Mouse (Mus musculus) thymus, postnatal 4 days (tissue): Measurements from ENCODE around the gene Cd200r1.

Experiments used
- DNase-seq: peaks from one replicate; pipeline ENCODE4 v3.0.0; 2021

Gene Cd200r1

DNA sequence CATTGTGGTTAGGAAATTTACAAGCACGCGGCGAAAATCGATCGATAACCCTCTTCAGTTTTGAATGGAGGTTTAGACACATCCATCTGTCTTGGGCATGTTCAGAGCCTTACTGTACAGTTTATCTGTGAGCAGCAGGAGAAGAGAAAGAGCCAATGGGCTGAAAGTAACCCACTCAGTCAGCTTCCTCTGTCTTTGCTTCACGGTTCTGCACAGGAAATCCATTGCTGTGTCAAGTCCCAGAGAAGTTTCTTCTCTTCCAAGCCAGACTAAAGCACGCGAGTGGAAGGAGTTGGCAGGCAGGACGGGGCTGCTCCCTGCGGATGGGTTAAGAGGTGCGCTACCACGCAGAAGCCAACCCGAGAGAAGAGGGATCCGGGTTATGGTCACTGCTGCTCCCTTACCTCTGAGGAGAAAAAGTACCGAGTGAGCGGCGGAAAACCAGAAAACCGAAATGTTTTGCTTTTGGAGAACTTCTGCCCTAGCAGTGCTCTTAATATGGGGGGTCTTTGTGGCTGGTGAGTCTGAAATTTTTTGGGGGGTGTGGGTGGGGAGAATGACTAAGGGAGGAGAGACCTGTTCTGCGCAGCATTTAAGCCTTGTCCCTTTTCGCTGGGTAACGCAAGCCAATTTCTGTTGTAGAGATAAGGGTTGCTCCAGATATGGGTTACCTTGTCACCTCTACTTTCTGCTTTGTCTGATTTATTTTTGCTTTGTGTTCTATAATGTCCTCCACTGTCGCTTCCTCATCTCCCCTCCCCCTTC lies at the start of gene Cd200r1:
Gene Cd200r1, plus strand, starts transcription at position 182 of the 765 bp plus-strand sequence.
- DNase-seq: peak; percentile 44

DNA sequence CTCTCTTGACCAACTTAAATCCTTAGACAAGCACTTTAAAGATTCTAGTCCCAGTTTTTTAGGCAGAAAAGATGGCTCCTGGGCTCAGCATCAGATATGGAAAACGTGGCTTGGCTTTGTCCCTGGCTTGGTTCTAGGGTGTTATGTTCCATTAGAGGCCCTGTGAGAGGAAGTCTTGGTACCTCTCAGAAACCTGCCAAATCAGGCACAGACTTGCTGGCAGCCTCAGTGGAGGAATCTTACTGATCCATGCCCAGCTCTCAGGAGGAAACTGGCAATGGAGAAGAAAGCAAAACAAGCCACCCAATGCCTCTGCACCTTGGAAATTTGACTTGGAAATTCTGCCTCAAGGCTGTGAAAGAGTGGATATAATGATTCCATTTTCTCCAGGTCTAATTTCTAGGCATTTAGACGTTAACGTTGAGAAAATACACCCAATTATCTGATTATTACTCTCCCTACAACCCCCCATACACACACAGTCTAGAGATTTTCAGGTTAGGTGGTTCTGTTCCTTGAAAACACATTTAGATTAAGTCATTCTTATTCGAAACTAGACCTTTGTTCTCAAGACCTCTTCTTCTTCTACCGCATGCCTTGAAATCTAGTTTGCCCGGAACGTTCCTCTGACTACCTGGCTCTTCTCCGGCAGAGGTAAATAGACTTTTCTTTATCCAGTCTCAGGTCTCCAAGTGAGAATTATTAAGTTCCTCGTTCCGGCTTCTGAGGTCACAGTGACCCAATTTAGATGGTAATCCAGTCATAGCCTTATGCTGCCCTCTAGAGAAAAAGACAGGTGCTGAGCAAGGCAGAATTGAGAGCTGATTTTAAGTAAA lies 49.0 kb upstream of the Cd200r1 start:
- DNase-seq: no peak

DNA sequence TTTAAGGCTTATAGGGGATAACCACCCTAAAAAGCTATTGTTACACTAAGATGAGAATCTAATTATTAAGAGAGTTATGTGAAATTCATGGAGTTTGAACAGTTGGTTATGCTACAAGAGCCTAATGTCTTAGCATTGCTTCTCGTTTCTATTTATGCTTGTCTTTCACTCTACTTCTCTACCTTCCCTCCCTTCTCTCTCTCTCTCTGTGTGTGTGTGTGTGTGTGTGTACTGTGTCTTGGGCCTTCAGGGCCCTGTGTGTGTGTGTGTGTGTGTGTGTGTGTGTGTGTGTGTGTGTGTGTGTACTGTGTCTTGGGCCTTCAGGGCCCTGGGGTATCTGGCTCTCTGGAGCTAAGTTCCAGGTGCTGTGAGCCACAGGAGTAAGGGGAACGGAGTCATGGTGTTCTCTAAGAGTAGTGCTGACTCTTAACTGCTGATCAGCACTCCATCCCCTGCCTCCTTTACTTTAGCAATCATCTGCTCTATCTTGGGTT lies 48.3 kb upstream of the Cd200r1 start:
- DNase-seq: no peak

DNA sequence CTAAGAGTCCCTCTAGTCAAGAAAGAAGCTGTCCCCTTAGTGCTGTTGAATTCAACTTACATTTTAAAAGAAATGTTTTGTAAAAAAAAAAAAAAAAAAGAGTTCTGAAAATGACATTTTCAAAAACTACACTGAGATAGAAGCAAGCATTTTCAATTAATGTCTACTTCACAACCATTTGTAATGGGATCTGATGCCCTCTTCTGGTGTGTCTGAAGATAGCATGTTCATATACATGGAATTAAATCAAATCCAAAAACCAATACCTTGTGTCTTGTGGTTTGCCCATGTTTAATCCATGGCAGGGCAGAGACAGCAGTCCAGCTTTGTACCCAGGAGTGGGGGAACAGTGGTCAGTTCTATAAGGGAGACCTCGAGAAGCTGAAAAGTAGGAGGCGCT lies 47.7 kb upstream of the Cd200r1 start:
- no peak for DNase-seq

DNA sequence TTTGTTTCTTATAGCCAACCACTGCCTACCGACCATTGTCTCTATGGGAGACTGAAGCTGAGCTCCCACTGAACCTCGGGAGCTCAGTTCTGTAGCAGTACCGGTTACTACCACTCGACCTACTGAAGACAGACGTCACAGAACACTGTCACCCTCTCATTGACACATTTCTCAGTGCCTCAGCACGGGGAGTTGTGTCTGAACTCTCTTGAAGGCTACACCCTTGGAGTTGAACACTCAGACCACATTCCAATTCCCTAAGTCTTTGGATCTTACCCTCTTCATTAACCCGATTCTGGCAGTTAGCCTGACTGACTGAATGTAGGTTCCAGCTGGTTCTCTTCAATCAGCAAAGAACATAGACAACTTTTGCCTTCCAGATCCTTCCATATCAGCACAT lies 46.2 kb upstream of the Cd200r1 start:
- no peak for DNase-seq

DNA sequence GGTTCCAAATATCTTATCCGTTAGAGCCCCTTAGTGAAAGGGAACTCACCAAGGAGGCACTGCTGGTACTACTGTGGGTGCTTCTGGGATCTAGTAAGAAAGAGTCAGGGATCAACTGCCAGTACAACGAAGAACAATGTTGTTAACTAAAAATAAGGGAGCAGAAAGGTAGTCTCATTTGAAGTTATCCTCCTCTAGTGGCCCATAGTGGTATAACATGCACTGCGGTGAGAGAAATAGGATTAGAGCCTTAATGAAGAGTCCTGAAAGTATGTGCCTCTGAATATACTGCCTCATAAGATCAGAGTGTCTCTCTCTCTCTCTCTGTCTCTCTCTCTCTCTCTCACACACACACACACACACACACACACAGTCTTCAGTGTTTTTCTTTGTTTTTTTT lies 45.0 kb upstream of the Cd200r1 start:
- DNase-seq: no peak

DNA sequence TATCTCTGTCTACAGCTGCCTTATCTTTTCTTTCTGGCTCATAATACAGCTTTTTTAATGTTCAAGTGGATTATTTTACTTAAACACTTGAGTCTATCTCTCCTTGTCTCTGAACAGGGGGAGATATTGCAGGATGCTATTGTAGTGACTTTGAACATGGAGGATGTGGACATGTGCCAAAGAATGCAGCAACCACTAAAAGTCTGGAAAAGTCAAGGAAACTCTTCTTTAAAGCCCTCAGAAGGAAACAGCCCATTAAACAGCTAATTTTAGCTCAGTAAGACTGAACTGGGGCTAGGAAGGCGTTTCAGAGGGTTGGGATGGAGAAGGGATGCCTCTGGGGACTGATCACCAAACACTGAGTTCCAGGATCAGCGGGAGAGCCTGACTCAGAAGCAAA lies 42.9 kb upstream of the Cd200r1 start:
- DNase-seq: no peak

DNA sequence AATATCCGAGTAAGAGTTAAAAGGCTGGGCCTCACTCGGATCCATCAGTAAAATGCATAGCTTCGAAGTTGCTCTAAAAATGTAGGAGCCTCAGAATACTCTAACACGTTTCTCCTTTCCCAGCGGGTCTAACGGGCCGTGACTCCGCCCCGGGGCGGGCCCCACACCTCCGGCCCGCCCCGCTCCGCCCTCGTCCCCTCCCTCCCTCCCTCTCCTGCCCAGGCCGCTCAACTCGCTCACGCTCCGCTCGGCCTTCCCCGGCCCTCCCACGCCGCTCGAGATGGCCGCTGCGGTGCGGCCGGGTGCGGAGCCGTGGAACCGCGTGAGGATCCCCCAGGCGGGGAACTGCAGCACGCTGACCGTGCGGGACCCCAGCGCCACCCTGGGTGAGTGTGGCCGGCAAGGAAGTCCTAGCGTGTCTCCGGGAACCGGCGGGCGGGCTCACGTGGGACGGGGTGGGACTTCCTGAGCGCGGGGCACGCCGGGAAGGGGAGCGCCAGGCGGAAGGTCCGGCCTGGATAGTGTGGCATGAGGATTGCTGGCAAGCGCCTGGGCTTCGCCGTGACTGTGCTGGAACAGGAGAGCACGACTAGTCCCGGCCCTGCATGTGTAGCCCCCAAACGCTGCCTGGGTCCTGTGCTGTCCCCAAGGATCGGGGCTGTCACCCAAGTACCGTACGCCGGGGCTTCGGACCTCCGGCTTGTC lies 41.3 kb upstream of the Cd200r1 start, which contains the start of gene Nepro:
Gene Nepro, plus strand, starts transcription at position 219 of the 705 bp plus-strand sequence.
- DNase-seq: peak; percentile 90

DNA sequence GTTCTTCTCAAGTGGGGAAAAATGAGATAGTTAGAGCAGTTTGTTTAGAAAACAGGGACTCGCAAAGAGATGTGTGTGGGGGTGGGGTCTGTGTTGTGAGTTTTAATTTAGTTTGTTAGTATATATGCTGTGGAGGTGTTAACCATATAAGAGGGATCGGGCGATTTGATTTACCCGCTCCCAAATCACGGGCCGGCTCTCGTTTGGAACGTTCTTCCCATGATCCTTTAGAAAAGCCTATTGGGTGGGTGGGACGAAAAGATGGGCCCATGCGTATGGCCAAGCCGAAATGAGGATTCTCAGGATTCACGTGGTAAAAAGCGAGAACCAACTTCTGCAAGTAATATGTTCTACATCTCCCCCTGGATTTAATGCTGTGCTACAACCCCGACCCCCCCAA lies 40.7 kb upstream of the Cd200r1 start:
- DNase-seq: no peak

DNA sequence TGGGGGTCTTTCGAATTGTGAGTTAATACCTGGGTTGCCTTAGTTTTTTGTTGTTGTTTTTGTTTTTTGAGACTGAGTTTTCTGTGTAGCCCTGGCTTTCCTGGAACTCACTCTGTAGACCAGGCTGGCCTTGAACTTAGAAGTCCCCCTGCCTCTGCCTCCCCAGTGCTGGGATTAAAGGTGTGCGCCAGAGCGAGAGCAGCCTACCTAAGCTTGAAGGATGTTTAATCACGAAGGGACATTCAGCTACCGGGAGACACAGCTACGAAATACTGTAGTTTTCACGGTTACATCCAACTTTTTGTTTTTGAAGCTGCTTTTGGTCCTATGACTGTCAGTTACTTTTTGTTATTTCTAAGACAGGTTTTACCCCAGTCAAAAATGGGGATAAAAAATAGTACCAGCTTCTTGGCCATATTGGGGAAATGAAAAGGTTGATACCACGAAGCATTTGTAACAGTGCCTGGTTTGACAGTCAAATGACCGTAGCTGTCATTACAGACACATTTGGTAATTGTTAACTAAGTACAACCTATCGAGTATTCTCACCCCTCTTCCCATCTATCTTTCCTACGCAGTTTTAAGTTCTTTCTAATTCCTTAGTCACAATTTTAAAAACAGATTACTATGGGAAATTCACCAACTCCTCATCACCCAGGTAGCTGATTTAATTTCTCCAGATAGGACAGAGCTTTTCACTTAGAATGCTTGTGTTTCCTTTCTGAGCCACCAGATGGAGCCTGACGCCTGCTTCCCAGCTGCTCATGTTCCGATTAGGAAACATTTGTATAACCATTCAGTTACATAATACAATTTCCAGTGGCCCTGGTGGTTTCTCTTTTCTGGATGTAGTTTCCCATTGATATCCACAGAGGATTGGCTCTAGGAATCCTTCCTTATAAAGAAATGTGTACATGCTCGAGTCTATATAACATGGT lies 40.0 kb upstream of the Cd200r1 start:
- DNase-seq: peak; percentile 69

DNA sequence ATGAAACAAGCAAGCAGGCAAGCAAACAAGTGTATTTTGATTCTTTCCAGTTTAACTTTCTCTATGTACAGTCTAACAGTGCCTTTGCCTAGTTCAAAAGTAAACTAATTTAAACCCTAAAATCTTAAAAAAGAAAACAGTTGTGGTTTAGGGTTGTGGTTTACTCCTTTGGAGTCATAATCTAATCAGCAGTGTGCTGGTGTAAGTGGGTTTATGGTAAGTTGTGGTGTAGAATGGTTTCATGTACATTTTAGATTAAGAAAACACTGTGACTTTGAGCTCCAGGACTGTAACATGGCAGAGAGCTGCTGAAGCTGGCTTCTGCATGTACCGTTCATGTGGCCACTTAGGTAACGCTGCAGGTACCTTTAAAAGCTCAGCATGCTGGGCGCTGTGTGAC lies 38.0 kb upstream of the Cd200r1 start:
- DNase-seq: no peak

DNA sequence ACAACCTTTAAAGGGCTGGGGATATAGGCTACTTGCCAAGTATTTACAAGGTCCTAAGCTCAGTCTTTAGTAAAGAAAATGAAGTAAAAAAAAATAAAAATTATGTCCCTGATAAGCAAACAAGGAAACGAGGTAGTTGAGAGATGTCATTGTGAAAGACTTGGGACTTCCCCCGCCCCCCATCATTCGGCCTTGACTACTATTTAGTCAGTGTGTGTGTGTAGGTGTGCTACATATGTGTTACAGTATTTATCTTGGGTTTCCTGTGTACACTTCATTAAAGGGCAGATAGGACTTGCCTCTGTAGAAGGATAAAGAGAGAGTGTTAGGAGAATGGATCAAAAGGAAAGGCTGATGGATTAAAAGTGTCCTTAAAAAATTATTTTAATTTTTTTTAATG lies 31.5 kb upstream of the Cd200r1 start:
- DNase-seq: no peak

DNA sequence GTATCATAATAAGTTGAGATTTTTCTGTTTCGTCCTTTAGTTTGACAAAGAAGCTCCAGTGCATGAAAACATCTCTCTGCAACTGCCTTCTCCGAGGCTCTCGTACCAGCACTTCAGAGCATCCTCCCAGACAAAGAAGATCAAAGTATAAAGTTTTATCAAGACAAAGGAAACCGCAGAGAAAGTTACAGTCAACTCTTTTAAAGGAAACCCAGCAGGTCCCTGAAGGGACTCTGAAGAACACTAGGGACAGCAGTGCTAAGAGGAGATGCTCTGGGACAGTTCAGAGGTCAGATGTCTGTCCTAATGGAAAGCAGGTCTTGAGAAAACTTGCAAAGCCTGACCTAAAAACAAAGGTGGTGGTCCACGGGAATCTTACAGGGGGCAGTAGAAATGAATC lies 29.9 kb upstream of the Cd200r1 start:
- DNase-seq: no peak

DNA sequence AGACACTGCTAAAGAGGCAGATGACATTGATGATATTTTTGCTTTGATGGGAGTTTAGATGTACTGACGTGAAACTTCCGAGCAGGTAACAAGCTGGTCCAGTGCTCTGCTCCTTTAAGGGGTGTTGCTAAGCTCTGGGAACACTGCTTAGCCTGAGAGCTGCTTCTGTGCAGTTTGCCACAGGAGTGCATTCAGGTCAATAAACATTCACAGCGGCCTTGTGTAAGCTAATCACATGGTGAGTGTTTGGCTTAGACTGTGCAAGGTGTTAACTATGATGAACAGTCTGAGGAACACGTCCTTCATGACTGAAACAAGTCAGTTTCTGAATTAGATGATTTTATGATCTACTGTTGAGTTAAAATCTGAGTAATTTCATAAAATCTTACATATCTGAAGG lies 29.4 kb upstream of the Cd200r1 start:
- DNase-seq: no peak

DNA sequence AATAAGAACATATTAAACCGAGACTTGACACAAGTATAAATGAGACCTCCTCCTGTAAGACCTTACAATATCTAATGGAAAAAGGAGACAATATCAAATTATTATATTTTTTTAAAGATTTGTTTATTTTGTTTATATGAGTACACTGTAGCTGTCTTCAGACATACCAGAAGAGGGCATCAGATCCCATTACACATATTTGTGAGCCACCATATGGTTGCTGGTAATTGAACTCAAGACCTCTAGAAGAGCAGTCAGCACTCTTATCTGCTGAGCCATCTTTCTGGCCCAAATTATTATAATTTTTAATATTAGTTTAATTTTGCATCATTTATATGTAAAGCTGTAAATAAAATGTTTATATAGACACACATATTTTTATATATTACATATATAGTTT lies 22.8 kb upstream of the Cd200r1 start:
- DNase-seq: no peak

DNA sequence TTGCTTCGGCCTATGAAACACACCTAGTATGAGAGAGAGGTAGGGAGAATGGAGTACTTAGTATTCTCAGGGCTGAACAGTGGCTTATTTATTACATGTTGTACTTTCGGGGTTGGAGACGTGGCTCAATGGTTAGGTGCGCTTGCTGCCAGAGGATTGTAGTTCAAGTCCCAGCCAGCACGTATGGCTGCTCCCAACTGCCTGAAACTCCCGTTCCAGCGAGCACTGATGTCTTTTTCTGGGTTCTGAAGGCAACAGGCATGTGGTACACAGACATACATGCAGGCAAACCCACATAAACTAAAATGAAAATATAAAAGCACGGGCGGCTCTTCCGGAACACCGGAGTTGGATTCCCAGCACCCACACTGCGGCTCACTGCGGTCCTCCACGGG lies 20.1 kb upstream of the Cd200r1 start:
- DNase-seq: no peak

DNA sequence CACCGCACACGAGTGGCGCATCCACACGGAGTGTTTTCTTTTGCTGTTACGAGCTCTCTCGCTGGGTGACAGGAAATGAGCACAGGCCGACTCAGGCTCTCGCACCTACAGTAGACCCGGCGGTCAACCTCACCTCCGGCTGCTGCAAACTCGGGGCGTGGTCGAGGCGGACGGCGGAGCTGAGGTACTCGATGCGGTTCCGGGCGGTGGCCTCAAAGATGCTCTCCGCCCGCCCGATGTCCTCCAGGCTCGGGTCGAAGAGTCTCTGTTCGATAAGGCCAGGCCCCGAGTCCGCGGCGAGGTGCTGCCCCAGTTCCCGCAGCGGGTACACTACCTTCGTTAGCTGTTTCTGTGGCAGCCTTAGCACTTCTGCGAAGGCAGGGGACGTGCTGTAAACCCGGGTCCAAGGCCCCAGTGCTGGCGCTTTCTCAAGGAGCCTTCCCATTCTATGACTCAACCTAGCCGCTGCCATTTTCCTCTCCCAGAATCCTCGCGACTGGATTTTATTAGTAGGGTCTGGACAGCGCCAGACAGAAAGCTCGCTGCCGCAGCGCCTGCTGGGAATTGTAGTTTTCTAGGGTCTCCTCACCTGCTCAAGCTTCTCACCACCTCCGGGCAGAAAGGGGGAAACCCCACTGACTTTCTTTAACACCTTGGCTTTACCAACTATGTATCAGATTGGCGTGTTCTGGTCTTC lies 19.5 kb upstream of the Cd200r1 start, which contains the start of gene Gtpbp8:
Gene Gtpbp8, minus strand, starts transcription at position 498 of the 697 bp plus-strand sequence.
- peak; percentile 87 for DNase-seq

DNA sequence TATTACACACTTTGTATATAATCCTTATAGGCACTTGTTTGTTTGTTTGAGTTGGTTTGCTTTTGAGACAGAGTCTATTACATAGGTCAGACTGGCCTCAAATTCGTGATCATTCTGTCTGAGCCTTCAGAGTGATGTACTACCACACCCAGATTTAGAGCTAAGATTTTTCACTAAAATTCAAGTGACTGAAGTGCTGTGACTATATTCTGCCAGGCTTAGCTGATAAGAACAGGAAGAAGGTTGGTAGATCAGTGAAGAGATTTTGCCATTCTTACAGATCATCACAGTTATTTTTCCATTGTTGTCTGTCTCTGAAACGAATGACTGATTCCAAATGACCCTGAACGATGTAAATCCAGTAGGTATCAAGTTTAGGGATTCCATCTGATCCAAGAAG lies 17.5 kb upstream of the Cd200r1 start:
- no peak for DNase-seq

DNA sequence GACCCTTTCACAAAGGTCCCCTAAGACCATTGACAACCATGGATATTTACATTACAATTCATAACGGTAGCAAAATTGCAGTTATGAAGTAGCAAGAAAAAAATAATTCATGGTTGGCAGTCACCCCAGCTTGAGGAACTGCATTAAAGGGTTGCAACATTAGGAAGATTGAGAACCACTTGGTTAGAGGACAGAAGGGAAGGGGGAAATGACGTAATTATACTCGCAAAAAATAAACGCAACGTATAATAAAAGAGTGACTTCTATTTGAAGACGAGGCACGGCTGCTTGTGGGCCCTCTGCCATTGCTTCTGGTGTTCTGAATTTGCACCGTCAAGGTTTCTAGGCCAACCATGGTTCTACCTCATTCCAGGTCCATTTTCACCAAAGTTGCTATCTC lies 7.8 kb upstream of the Cd200r1 start:
- no peak for DNase-seq

DNA sequence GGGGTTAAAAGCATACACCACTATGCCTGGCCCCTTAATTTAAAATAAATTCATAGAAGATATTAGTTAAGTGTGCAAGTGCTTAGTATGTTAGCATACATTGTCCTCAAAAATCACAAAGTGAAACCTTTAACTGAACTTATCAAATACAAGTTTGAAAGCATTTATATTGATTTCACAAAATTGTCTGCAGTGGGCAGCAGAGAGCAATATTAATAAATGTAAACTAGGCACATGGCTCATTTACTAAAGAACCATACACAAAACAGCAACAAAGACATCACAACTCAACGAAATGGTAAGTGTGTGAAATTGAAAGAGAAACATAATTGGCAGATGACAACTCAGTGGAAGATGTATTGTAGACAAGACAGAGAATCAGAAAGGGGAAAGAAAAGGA lies 3.7 kb upstream of the Cd200r1 start:
- DNase-seq: no peak

DNA sequence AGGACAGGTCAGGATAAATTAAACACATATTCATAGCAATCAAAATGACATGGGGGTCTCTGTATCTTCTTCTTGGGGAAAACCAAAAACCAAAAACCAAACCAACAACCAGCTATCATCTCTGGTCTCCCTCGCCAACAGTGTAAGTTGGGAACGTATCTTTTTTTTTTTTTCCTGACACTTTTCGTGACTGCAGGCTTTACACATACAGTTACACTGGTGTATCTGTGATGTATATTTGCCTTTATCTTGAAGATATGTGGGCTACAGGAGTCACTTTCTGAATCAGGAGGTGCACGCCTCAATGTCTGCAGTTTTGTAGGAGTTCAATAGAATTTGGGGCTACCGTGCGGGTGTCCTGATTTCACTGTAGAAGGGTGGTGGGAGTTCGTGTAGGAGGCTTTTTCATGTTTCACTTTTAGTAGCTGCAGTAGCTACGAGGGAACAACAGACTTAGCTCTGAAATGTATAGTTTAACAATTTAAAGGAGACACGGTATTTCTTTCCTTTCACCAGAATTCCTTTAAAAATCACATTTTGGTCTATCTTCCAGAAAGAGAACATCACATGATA lies 870 bp downstream of the Cd200r1 start:
- DNase-seq: no peak
